ENCODE assay signal across 18 mouse cellular contexts in the genomic region with DNA sequence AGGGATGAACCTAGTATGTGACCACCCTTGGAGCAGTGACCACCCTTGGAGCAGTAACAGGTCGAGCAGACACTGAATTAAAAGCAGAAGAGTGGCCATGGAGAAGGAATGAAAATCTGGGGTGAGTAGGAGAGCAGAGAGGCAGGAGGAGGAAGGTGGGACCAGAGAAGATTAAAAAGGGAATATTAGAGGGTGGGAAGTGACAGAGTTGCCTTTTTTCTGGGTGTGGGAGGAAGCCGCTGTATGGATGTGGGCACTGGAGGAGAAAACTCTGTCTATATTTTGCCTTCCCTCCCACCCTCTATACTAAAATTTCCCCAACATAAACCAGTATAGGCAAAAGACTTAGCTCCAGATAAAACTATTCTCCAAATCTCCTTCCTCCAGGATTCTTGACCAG. TPM values are rescaled to one million over a fixed set of nuclear protein-coding genes. Genes with fewer than 3 reads are reported as not detected.
"Had no signal": no experiment of that assay in that cellular context is flagged by ENCODE, and none has a peak within 500 bp of the region (broad histone marks: within the 10 kb centered on the region; RNA-seq: fewer than 3 reads in every experiment).

No protein-coding gene starts in this region.

- H3K4me1 ChIP-seq: limb, embryonic 13.5 days; midbrain, embryonic 12.5 days; neural tube, embryonic 13.5 days had no signal

- DNase-seq: kidney, adult 11 months; kidney, adult 9 months; layer of hippocampus, adult 9-11 months; layer of hippocampus, postnatal 36 days; lung, adult 18-20 months; thymus, adult 18-20 months had no signal

- H3K4me3 ChIP-seq: limb, embryonic 13.5 days; midbrain, embryonic 12.5 days; neural tube, embryonic 13.5 days had no signal

- H3K27ac ChIP-seq: kidney, postnatal 0 days; limb, embryonic 13.5 days; liver, embryonic 14.5 days; midbrain, embryonic 12.5 days; neural tube, embryonic 13.5 days; stomach, postnatal 0 days had no signal

RNA-seq across cellular contexts. Expression of gene Olfr464, which starts 0.5 kb away (rescaled TPM):
- polyA plus RNA-seq: intestine, embryonic 14.5 days; kidney, postnatal 0 days; limb, embryonic 13.5 days; liver, adult 2 months; liver, embryonic 14.5 days; lung, embryonic 16.5 days; midbrain, embryonic 12.5 days; small intestine, adult 2 months; stomach, postnatal 0 days; urinary bladder, adult 2 months had no signal

RNA-seq across cellular contexts. Expression of gene Olfr463, which starts 23.1 kb away (rescaled TPM):
- polyA plus RNA-seq: intestine, embryonic 14.5 days; kidney, postnatal 0 days; limb, embryonic 13.5 days; liver, adult 2 months; liver, embryonic 14.5 days; lung, embryonic 16.5 days; midbrain, embryonic 12.5 days; midbrain, embryonic 16.5 days; neural tube, embryonic 13.5 days; small intestine, adult 2 months; stomach, postnatal 0 days; urinary bladder, adult 2 months had no signal

RNA-seq across cellular contexts. Expression of gene Olfr462, which starts 28.2 kb away (rescaled TPM):
- polyA plus RNA-seq: intestine, embryonic 14.5 days; kidney, postnatal 0 days; limb, embryonic 13.5 days; liver, adult 2 months; liver, embryonic 14.5 days; lung, embryonic 16.5 days; midbrain, embryonic 12.5 days; midbrain, embryonic 16.5 days; neural tube, embryonic 13.5 days; small intestine, adult 2 months; stomach, postnatal 0 days; urinary bladder, adult 2 months had no signal

RNA-seq across cellular contexts. Expression of gene Epx, which starts 45.0 kb away (rescaled TPM):
- polyA plus RNA-seq: liver, adult 2 months; lung, embryonic 16.5 days; midbrain, embryonic 12.5 days; urinary bladder, adult 2 months had no signal
